Mouse (Mus musculus) adrenal gland, adult (tissue): ENCODE data around the gene Cdh19.

ENCODE experiments used
- DNase-seq, 2 experiments: peaks; one replicate each; pipeline ENCODE4 v3.0.0; 2022 to 2023; ENCODE audit warnings: low spot score in 1 of 2; ENCODE audit not compliant: inconsistent age in 2 of 2

Gene Cdh19

DNA sequence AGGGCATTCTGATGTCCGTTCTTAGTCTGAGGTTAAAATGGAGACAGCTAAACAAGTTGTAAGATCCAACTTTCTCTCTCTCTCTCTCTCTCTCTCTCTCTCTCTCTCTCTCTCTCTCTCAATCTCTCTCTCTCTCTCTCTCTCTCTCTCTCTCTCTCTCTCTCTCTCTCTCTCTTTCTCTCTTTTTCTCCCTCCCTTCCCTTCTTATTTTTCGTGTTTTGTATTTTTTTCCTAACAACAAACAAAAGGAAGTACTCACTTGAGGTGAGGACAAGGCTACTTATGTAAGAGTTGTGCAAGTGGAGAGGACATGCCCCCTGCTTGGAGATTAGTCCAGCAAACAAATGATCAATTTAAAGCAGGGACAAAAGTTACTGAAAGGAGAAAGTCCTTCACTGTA, at the start of gene Cdh19:
TSS of gene Cdh19 (minus strand) at position 101 of the 400 bp plus-strand sequence.
- no peak for DNase-seq

DNA sequence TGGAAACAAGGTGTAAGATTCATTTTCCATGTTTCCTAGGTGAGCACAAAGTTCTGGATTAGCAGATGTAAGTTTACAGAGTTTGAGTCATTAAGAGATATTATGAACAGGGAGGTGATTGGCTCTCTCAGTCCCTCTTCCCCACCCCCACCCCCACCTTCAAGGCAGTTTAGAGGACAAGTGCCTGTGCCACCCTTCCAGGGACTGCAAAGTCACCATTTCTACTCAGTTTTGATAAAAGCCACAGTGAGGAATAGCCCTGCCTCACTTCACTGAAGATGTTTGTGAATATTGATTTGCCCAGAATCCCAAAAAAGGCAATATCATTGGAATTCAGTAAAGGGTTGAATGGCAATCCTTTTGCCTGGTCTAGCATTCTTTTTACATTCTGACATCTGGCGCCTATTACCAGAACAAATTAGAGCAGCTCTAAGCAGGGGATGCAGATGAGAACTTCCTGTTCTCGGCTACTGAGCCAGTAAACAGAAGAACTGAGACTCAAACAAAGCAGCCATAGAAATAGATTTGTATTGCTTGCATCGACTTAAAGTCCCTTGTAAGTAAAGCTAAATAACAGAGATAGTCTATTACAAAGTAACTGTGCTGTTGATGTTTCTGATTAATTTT, 43.2 kb upstream of the Cdh19 start:
- no peak for DNase-seq

DNA sequence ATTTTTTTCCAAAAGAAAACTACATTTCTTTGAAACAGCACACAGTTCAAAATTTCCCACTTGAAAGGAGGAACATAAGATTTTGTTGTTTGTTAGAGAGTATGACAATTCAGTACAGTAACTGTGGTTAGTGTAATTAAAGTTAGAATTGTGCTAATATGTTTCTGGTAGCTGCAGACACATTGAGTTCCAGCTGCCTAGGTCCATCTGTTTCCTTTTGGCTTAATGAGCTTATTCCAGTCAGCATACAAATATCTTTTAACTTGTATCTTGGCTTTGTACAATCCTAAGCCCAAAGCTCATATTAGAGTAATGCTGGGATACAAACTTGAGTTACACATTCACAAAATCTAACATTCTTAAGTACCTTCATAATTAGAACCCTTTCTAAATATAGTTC, 40.3 kb upstream of the Cdh19 start:
- no peak for DNase-seq

DNA sequence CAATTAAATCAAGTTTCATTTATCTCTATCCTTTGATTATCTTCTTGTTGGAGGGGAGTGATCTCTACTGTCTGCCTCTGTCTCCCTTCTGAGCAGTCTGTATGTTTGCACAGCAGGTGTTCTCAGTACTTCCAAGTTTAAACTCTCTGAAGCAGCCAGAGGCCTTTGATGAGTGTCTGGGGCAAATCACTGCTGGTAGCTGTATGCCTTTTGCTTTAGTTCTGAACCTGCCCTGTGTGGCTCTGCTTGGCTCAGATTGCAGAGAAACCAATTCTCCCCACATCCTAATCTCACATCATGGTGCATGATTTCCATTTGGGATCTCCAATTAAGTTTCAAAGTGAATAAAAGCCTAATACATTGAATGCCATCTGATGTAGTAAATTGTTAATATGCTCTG, 12.4 kb upstream of the Cdh19 start:
- DNase-seq: no peak

DNA sequence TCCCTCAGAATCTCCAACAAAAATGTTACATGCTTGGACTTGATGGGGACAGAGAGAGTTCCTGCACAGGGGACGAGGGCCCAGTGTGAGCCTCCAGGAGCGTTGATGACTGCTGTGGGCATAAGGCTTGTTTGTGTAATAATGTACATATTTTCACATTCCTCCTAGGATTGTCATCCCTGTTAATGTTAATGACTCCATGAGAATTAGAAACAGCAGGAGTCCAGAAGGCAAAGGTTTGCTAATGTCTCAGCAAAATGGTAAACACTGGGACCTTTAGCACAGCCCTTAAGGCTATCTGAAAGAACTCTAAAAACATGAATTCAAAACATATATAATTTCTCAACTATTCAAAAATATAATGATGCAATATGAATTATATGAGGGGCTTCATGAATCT, 8.2 kb downstream of the Cdh19 start:
- DNase-seq: no peak

DNA sequence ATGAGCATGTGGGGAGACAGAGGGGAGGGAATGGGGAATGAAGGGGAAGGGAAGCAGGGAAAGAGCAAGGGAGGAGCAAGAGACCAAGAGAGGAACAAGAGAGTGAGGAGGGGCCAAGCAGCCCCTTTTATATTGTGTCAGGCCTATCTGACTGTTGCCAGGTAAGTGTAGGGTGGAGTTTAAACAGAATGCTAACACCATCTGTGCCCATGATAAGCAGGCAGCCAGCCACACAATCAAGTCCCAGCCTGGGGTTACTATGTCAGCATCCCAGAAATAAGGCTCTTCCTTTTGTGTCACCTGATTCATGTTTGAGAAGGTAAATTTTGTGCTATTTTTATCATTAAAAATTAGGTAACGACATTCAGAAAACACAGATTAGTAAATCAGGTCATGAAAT, 67.6 kb downstream of the Cdh19 start:
- no peak for DNase-seq

DNA sequence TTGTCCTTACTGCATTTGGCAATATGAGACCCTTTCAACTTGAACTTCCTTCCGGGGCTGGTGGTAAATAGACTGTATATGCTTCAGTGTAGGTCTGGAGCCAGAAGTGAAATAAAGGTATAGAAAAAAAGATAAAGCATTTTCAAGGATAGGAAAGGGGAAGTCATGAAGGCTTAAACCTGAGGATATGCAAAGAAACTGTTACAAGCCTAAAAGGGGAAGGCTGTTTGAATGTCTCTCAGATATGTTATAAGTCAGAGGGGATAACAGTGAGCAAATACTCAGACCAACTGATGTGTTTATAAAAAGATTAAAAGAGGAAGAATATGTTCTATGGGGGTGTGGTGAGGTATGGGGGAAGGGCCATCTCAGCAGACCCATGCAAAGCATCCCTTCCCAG, 68.2 kb downstream of the Cdh19 start:
- DNase-seq: no peak

DNA sequence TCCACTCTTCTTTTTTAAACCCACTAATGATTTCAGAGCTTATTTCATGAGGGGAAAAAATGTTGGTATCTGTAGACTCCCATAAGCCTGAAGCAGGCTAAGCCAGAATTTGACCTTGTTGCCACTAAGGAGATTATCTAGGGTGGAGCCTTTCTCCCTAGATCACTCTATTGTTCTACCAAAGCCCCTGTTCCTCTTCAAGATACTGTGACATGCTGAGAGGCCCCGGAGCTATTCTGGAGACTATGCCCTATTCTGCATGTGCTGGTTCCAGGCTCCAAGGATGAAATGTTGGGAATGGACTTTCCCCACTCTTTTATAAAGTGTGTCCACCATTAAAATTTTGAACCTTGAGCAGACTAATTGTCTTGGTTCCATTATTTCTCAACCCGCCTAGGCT, 73.1 kb downstream of the Cdh19 start:
- DNase-seq: no peak
